25 mouse cellular contexts compared by ENCODE assay signal in genomic region chr6:57537887-57538286, GRCm38 (mm10).
"Had no signal": no experiment of that assay in that cellular context is flagged by ENCODE, and none has a peak within 500 bp of the region (broad histone marks: within the 10 kb centered on the region; RNA-seq: fewer than 3 reads in every experiment).

No protein-coding gene starts in this region.

- H3K9ac ChIP-seq: heart, embryonic 13.5 days; heart, embryonic 15.5 days; hindbrain, embryonic 13.5 days; hindbrain, embryonic 15.5 days; kidney, embryonic 15.5 days; limb, embryonic 13.5 days; limb, embryonic 15.5 days had no signal

- H3K9me3 ChIP-seq: heart, embryonic 13.5 days; heart, embryonic 15.5 days; hindbrain, embryonic 13.5 days; hindbrain, embryonic 15.5 days; kidney, embryonic 15.5 days; limb, embryonic 13.5 days; limb, embryonic 15.5 days had no signal

- ATAC-seq: hindbrain, postnatal 0 days; intestine, embryonic 16.5 days had no signal

- H3K4me3 ChIP-seq: heart, adult 2 months; heart, embryonic 13.5 days; heart, embryonic 15.5 days; hindbrain, embryonic 13.5 days; hindbrain, embryonic 15.5 days; kidney, embryonic 15.5 days; limb, embryonic 13.5 days; limb, embryonic 15.5 days had no signal

- H3K27me3 ChIP-seq: heart, embryonic 13.5 days; heart, embryonic 15.5 days; hindbrain, embryonic 13.5 days; hindbrain, embryonic 15.5 days; kidney, embryonic 15.5 days; limb, embryonic 13.5 days; limb, embryonic 15.5 days had no signal

- H3K36me3 ChIP-seq: heart, embryonic 13.5 days; heart, embryonic 15.5 days; hindbrain, embryonic 13.5 days; hindbrain, embryonic 15.5 days; kidney, embryonic 15.5 days; limb, embryonic 13.5 days; limb, embryonic 15.5 days had no signal

- H3K27ac ChIP-seq: heart, adult 2 months; heart, embryonic 13.5 days; heart, embryonic 15.5 days; hindbrain, embryonic 13.5 days; hindbrain, embryonic 15.5 days; hindbrain, postnatal 0 days; kidney, embryonic 15.5 days; kidney, postnatal 0 days; limb, embryonic 13.5 days; limb, embryonic 15.5 days had no signal

- H3K4me2 ChIP-seq: heart, embryonic 11.5 days; heart, embryonic 13.5 days; heart, embryonic 15.5 days; hindbrain, embryonic 13.5 days; hindbrain, embryonic 15.5 days; kidney, embryonic 15.5 days; limb, embryonic 13.5 days; limb, embryonic 15.5 days had no signal

- DNase-seq: gastrocnemius, postnatal 14 days; gastrocnemius, postnatal 36 days; heart, adult 11 months; heart, adult 2 months; heart, postnatal 14 days; heart, postnatal 36 days; kidney, adult 11 months; kidney, adult 2 months; kidney, adult 9 months; kidney, postnatal 14 days; kidney, postnatal 36 days; layer of hippocampus, adult 9-11 months; layer of hippocampus, postnatal 36 days; left cerebral cortex, postnatal 4 days had no signal
